In the genomic region with DNA sequence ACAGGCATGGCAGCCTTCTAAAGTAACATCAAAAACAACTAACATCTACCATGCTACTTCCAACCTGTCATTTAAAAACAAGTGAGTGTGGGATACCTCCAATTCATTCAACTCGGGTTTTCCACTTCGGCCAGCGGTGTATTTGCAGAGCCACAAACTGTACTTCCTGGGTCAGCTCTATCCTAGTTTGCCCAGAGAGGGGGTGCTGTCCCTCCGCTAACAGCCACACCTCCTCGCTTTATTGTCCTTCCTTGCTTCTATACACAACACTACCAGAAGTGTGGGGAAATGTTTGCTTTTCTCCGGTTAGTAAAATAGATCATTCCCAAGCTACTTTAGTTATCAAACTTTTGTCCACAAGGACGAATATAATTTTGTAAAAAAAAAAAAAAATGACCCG, we compare ENCODE assay signal across 8 mouse cellular contexts. TPM values are rescaled to one million over a fixed set of nuclear protein-coding genes. Genes with fewer than 3 reads are reported as not detected.
A peak's percentile ranks its signal among the peaks of the same experiment; 100 is the strongest.
DNase-seq lines count a peak whose midpoint lies in the region; ATAC-seq and TF ChIP-seq lines count a peak whose summit lies in the region.

No protein-coding gene starts in this region.

- no peak for TF ChIP-seq CTCF in gastrocnemius, adult 2 months (IDR thresholded peaks at IDR 0.05)
- no peak for TF ChIP-seq CTCF in MEL (IDR thresholded peaks at IDR 0.05 in 2 of 3, conservative IDR thresholded peaks at IDR 0.05 in 1 of 3; ENCODE audit: control insufficient read depth in 1 of 3, insufficient read depth in 1 of 3, low read depth in 2 of 3, low read length in 3 of 3, poor library complexity in 1 of 3, severe bottlenecking in 1 of 3)

- no peak for TF ChIP-seq EP300 in MEL (IDR thresholded peaks at IDR 0.05; ENCODE audit: low read depth in 1 of 2, low read length in 2 of 2)

- peak overlapping the region; percentile 83 for H3K4me3 ChIP-seq in gastrocnemius, adult 2 months
- peak overlapping the region; percentile 93 to 96 for H3K4me3 ChIP-seq in MEL (ENCODE audit: control insufficient read depth in 1 of 2, insufficient read depth in 1 of 2, low read depth in 2 of 2, low read length in 2 of 2)
- peak overlapping the region; percentile 69 for H3K4me3 ChIP-seq in hindbrain, embryonic 12.5 days
- peak overlapping the region; percentile 74 for H3K4me3 ChIP-seq in midbrain, embryonic 11.5 days (ENCODE audit: low read depth, low read length)

- no peaks in the 10 kb centered on the region; a peak in 1 of 4 replicates for H3K36me3 ChIP-seq in MEL (ENCODE audit: control insufficient read depth in 1 of 2, insufficient read depth in 2 of 2, low read length in 2 of 2)
- peaks cover 23% of the 10 kb centered on the region for H3K36me3 ChIP-seq in hindbrain, embryonic 12.5 days
- H3K36me3 ChIP-seq in midbrain, embryonic 11.5 days (ENCODE audit: control insufficient read depth, insufficient read depth, low read length), result no peaks in the 10 kb centered on the region

- peak overlapping the region; percentile 70 for H3K4me2 ChIP-seq in hindbrain, embryonic 12.5 days (replicated peaks)
- H3K4me2 ChIP-seq in midbrain, embryonic 11.5 days, result peak overlapping the region; percentile 99

- H3K9me3 ChIP-seq in MEL (replicated peaks; ENCODE audit: insufficient read depth, low read length), result no peaks in the 10 kb centered on the region
- H3K9me3 ChIP-seq in hindbrain, embryonic 12.5 days (replicated peaks), result no peaks in the 10 kb centered on the region
- no peaks in the 10 kb centered on the region for H3K9me3 ChIP-seq in midbrain, embryonic 11.5 days (ENCODE audit: control insufficient read depth, low read length)

- no peaks in the 10 kb centered on the region for H3K27me3 ChIP-seq in MEL (ENCODE audit: control insufficient read depth in 1 of 2, insufficient read depth in 2 of 2, low read length in 2 of 2)
- H3K27me3 ChIP-seq in hindbrain, embryonic 12.5 days, result no peaks in the 10 kb centered on the region
- no peaks in the 10 kb centered on the region for H3K27me3 ChIP-seq in midbrain, embryonic 11.5 days (ENCODE audit: control insufficient read depth, insufficient read depth, low read length)

- H3K79me2 ChIP-seq in MEL (ENCODE audit: control insufficient read depth, insufficient read depth, low read length, poor library complexity), result peaks cover 2% of the 10 kb centered on the region; the same call in 1 of the 2 replicates

- no peak overlapping the region; the same call in 1 of the 2 replicates for H3K9ac ChIP-seq in MEL (ENCODE audit: control insufficient read depth, low read depth, low read length, poor library complexity, severe bottlenecking)
- peak overlapping the region; percentile 71; the same call in 1 of the 2 replicates for H3K9ac ChIP-seq in hindbrain, embryonic 12.5 days
- 0 out of 2 replicates have a peak overlapping the region, but pooled peaks have one; percentile 31 for H3K9ac ChIP-seq in midbrain, embryonic 11.5 days (ENCODE audit: low read length)

- peak overlapping the region; percentile 87 for H3K27ac ChIP-seq in gastrocnemius, adult 2 months
- no peak overlapping the region for H3K27ac ChIP-seq in MEL (ENCODE audit: control insufficient read depth, low read depth, low read length)
- H3K27ac ChIP-seq in hindbrain, embryonic 12.5 days, result no peak overlapping the region
- H3K27ac ChIP-seq in midbrain, embryonic 11.5 days (ENCODE audit: low read depth, low read length), result no peak overlapping the region

- DNase-seq in gastrocnemius, adult 2 months, result no peak
- no peak for DNase-seq in gastrocnemius, adult 18-20 months (ENCODE audit: low spot score)
- DNase-seq in MEL (ENCODE audit: low read depth, low spot score), result peak; percentile 13
- no peak for DNase-seq in midbrain, embryonic 11.5 days (ENCODE audit: low spot score, missing footprints)
- DNase-seq in layer of hippocampus, adult 8-10 months (ENCODE audit: low spot score in 2 of 2), result no peak
- no peak for DNase-seq in spleen, postnatal 14 days (ENCODE audit: low spot score in 2 of 2)
- no peak for DNase-seq in T-cell, adult 2 months (ENCODE audit: low spot score)

- intact Hi-C loops in gastrocnemius, adult 2 months (cut with DNase I), result loop anchor here (5.0 kb wide), 1 partner anchor 104 kb away; a partner anchor contains a TSS

- peaks cover 0 to 6% of the 10 kb centered on the region in 2 experiments; a peak in 2 of 4 replicates for H3K4me1 ChIP-seq in MEL (ENCODE audit: control insufficient read depth in 1 of 2, insufficient read depth in 2 of 2, low read length in 2 of 2)
- peaks cover 15% of the 10 kb centered on the region for H3K4me1 ChIP-seq in hindbrain, embryonic 12.5 days
- H3K4me1 ChIP-seq in midbrain, embryonic 11.5 days (ENCODE audit: control insufficient read depth, insufficient read depth, low read length), result peaks cover 11% of the 10 kb centered on the region; the same call in 1 of the 2 replicates

- 22% methylated on average over 8 of the region's 8 CpGs for WGBS in hindbrain, embryonic 12.5 days
- WGBS in midbrain, embryonic 11.5 days, result 22% methylated on average over 8 of the region's 8 CpGs

- no peak for ATAC-seq in hindbrain, embryonic 12.5 days (ENCODE audit: low FRiP score)
- no peak for ATAC-seq in midbrain, embryonic 11.5 days (ENCODE audit: low FRiP score)

- no peak for TF ChIP-seq POLR2A in MEL (IDR thresholded peaks at IDR 0.05; ENCODE audit: control insufficient read depth in 1 of 2, insufficient read depth in 1 of 2, low read depth in 1 of 2, low read length in 2 of 2, poor library complexity in 1 of 2)

- TF ChIP-seq RAD21 in MEL (IDR thresholded peaks at IDR 0.05; ENCODE audit: low read depth, low read length), result no peak

TF ChIP-seq in MEL, 35 proteins besides CTCF, POLR2A, EP300 and RAD21:
- no peak for TF ChIP-seq GABPA (IDR thresholded peaks at IDR 0.05; ENCODE audit: low read depth, low read length)
- TF ChIP-seq CHD2 (IDR thresholded peaks at IDR 0.05; ENCODE audit: low read length), result no peak
- TF ChIP-seq UBTF (IDR thresholded peaks at IDR 0.05; ENCODE audit: borderline replicate concordance, insufficient read depth, low read depth, low read length), result no peak
- TF ChIP-seq MXI1 (IDR thresholded peaks at IDR 0.05; ENCODE audit: low read depth, low read length), result no peak
- no peak for TF ChIP-seq POLR2AphosphoS2 (IDR thresholded peaks at IDR 0.05; ENCODE audit: low read length)
- no peak for TF ChIP-seq CHD1 (IDR thresholded peaks at IDR 0.05; ENCODE audit: low read depth, low read length)
- TF ChIP-seq ETS1 (IDR thresholded peaks at IDR 0.05; ENCODE audit: low read depth, low read length), result no peak

RNA-seq across cellular contexts. Expression of a gene that starts 0.7 kb away (rescaled TPM):
- 1 to 10 TPM; 3.4 to 5.7 TPM for total RNA-seq in gastrocnemius, adult 2 months (2021)
- total RNA-seq in gastrocnemius, adult 18-20 months (2021), result 1 to 10 TPM; 3.3 to 4.6 TPM
- 10.2 and 10.3 TPM in 2 replicates for total RNA-seq in MEL (2012; rRNA removed)
- polyA plus RNA-seq in MEL (2012; ENCODE audit: insufficient read depth in 1 of 2, insufficient read length in 2 of 2, low read depth in 1 of 2, low replicate concordance in 2 of 2, missing spikeins in 1 of 2), result 10 to 100 TPM in 1 of 2 experiments, not detected in 1; 10.9 TPM
- 40.4 and 41.4 TPM in 2 replicates for polyA plus RNA-seq in hindbrain, embryonic 12.5 days (2016; fragmentation: Nextera tagmentation; extraction: Ambion mirVana)
- 34.8 and 38.1 TPM in 2 replicates for polyA plus RNA-seq in midbrain, embryonic 11.5 days (2014; fragmentation: Nextera tagmentation; extraction: Ambion mirVana)
- total RNA-seq in layer of hippocampus, adult 8-10 months (2022), result 10 to 100 TPM; 16.4 to 19.5 (median 18.6) TPM

RNA-seq across cellular contexts. Expression of a gene that starts 0.8 kb away (rescaled TPM):
- total RNA-seq in gastrocnemius, adult 2 months (2021), result under 1 TPM; 0.22 to 0.36 TPM
- under 1 TPM; 0.28 to 0.34 TPM for total RNA-seq in gastrocnemius, adult 18-20 months (2021)
- 0.92 and 1.2 TPM in 2 replicates for total RNA-seq in MEL (2012; rRNA removed)
- 1 to 10 TPM in 1 of 2 experiments, not detected in 1; 2.4 TPM for polyA plus RNA-seq in MEL (2012; ENCODE audit: insufficient read depth in 1 of 2, insufficient read length in 2 of 2, low read depth in 1 of 2, low replicate concordance in 2 of 2, missing spikeins in 1 of 2)
- polyA plus RNA-seq in hindbrain, embryonic 12.5 days (2016; fragmentation: Nextera tagmentation; extraction: Ambion mirVana), result 5.0 and 5.1 TPM in 2 replicates
- polyA plus RNA-seq in midbrain, embryonic 11.5 days (2014; fragmentation: Nextera tagmentation; extraction: Ambion mirVana), result 5.1 and 5.2 TPM in 2 replicates
- total RNA-seq in layer of hippocampus, adult 8-10 months (2022), result 10 to 100 TPM; 29.2 to 34.4 (median 30.7) TPM

Comparison
In these comparisons a context has a peak if more than half of its experiments do, and no peak if none do; other contexts are left out.
1. RNA of a gene that starts 0.8 kb away (total RNA-seq): 29.2 to 34.4 TPM in layer of hippocampus, adult 8-10 months; 0.92 to 1.2 TPM in MEL, 0.22 to 0.36 TPM in gastrocnemius, adult 2 months and 0.28 to 0.34 TPM in gastrocnemius, adult 18-20 months; every median in the first group is over 10 times any median in the second.
2. Peak in every context shown above with its lines, with median percentiles within 50 percentile points of each other: H3K4me3 ChIP-seq.